ENCODE assay signal across 8 mouse cellular contexts in genomic region chr3:96147950-96148349, GRCm38 (mm10). TPM values are rescaled to one million over a fixed set of nuclear protein-coding genes. Genes with fewer than 3 reads are reported as not detected.
A peak's percentile ranks its signal among the peaks of the same experiment; 100 is the strongest.
DNase-seq lines count a peak whose midpoint lies in the region; ATAC-seq lines count a peak whose summit lies in the region.

No protein-coding gene starts in this region.

- no peak overlapping the region for H3K4me2 ChIP-seq in heart, embryonic 11.5 days

- peak; percentile 73 for DNase-seq in heart, adult 8-10 months (ENCODE audit: low spot score)
- peak; percentile 77 for DNase-seq in CD4-positive helper T cell, adult 2 months (ENCODE audit: low read depth, low spot score)
- peak; percentile 64 for DNase-seq in ZHBTc4 (ENCODE audit: low read depth, low spot score)
- DNase-seq in embryo, embryonic 9.5 days (ENCODE audit: extremely low spot score): peak; percentile 47
- peak; percentile 35 for DNase-seq in large intestine, adult 2 months (ENCODE audit: low read depth, low spot score)
- DNase-seq in naive thymus-derived CD4-positive, alpha-beta T cell, adult 2 months (ENCODE audit: low read depth): peak; percentile 83
- DNase-seq in testis, postnatal 14 days (ENCODE audit: low spot score): no peak

- H3K27ac ChIP-seq in heart, embryonic 11.5 days (ENCODE audit: low read depth, low read length): no peak overlapping the region

- no peaks in the 10 kb centered on the region for H3K4me1 ChIP-seq in heart, embryonic 11.5 days (ENCODE audit: control insufficient read depth, insufficient read depth, low read length)

- 0 out of 2 replicates have a peak, but pooled peaks cover 5% of the 10 kb centered on the region for H3K36me3 ChIP-seq in heart, embryonic 11.5 days (ENCODE audit: control insufficient read depth, insufficient read depth, low read length)

- H3K4me3 ChIP-seq in heart, embryonic 11.5 days (ENCODE audit: low read depth, low read length): no peak overlapping the region

- H3K27me3 ChIP-seq in heart, embryonic 11.5 days (ENCODE audit: control insufficient read depth, insufficient read depth, low read length): no peaks in the 10 kb centered on the region

- no peaks in the 10 kb centered on the region for H3K9me3 ChIP-seq in heart, embryonic 11.5 days (replicated peaks; ENCODE audit: control insufficient read depth, low read length)

- no peak overlapping the region for H3K9ac ChIP-seq in heart, embryonic 11.5 days (ENCODE audit: low read depth, low read length)

- WGBS in heart, embryonic 11.5 days (ENCODE audit: insufficient replicate concordance): 19% methylated on average over 5 of the region's 5 CpGs
- WGBS in large intestine, adult 2 months: 10% methylated on average over 5 of the region's 5 CpGs

- no peak for ATAC-seq in heart, embryonic 11.5 days (replicated peaks; ENCODE audit: insufficient number of reproducible peaks, low FRiP score, low TSS enrichment)

RNA-seq across cellular contexts. Expression of gene Mtmr11, which starts 13.9 kb away (rescaled TPM):
- 1 to 10 TPM; 1.7 to 3.0 (median 2.2) TPM for total RNA-seq in heart, adult 8-10 months (2022)
- 8.6 and 10.4 TPM in 2 replicates for polyA plus RNA-seq in heart, embryonic 11.5 days (2014; fragmentation: Nextera tagmentation; extraction: Ambion mirVana)
- 60.8 and 66.6 TPM in 2 replicates for polyA plus RNA-seq in large intestine, adult 2 months (2012; rRNA removed)

RNA-seq across cellular contexts. Expression of gene Sf3b4, which starts 24.2 kb away (rescaled TPM):
- 10 to 100 TPM; 14.1 to 17.2 (median 16.2) TPM for total RNA-seq in heart, adult 8-10 months (2022)
- 119 and 126 TPM in 2 replicates for polyA plus RNA-seq in heart, embryonic 11.5 days (2014; fragmentation: Nextera tagmentation; extraction: Ambion mirVana)
- 48.8 and 56.1 TPM in 2 replicates for polyA plus RNA-seq in large intestine, adult 2 months (2012; rRNA removed)

RNA-seq across cellular contexts. Expression of gene Sv2a, which starts 33.0 kb away (rescaled TPM):
- 1 to 10 TPM; 1.6 to 7.0 (median 4.2) TPM for total RNA-seq in heart, adult 8-10 months (2022)
- polyA plus RNA-seq in heart, embryonic 11.5 days (2014; fragmentation: Nextera tagmentation; extraction: Ambion mirVana): 12.3 and 18.6 TPM in 2 replicates
- 2.0 TPM in 2 replicates for polyA plus RNA-seq in large intestine, adult 2 months (2012; rRNA removed)

RNA-seq across cellular contexts. Expression of gene Otud7b, which starts 43.6 kb away (rescaled TPM):
- total RNA-seq in heart, adult 8-10 months (2022): 10 to 100 TPM; 55.4 to 63.1 (median 59.8) TPM
- 8.7 and 9.3 TPM in 2 replicates for polyA plus RNA-seq in heart, embryonic 11.5 days (2014; fragmentation: Nextera tagmentation; extraction: Ambion mirVana)
- polyA plus RNA-seq in large intestine, adult 2 months (2012; rRNA removed): 5.7 and 8.9 TPM in 2 replicates
